Mouse (Mus musculus) induced T-regulatory cell, adult 2 months (primary cell): Measurements from ENCODE around the gene Sema4g.

Experiments
- DNase-seq: peaks from one replicate; pipeline ENCODE4 v3.0.0-alpha.2; 2012; ENCODE audit warnings: low read depth

The Sema4g gene

GRCm38 (mm10) chr19:45003740-45004516 lies 15.0 kb downstream of the Sema4g start:
- no peak for DNase-seq

- DNase-seq: peak; percentile 77
Observed at GRCm38 (mm10) chr19:45005444-45005843, 16.5 kb downstream of the Sema4g start, which contains the start of gene Twnk. TSS of gene Twnk (plus strand) at chr19:45005663.

DNA sequence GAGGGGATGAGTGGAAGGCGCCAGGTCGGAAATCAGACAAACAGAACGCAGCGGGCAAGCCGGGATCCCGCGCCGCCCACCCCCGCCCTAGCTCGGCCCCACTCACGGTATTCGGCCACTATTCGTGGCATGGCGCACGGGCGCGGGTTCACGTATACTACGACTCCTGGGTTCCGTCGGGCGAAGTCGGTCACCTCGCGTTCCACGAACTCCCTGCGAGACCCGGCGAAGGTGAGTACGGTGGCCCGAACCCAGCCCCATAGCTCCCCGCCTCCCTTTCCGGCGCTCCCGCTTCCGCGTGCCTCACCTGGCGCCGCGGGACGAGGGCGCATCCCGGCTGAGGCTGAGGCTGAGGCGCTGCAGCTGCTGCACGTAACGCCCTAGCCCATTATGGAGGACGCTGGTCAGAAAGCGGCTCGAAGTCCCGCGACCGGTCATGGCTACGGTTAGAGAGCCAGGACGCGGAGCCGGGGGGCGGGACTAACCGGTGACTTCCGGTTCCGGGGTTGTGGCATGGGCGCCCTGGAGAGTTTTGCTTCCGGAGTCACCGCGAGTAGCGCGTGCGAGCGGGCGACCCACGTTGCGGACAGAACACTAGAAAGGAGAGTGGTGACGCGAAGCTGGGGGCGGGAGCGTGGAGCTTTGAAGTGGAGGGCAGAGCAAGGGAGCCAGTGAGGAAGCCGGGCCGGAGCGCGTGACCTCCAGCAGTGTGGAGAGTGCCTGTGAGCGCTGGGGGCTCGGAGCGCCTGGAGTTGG lies 17.2 kb downstream of the Sema4g start, which contains the start of gene Mrpl43:
TSS of gene Mrpl43 (minus strand) at position 486 of the 756 bp plus-strand sequence.
- DNase-seq: peak; percentile 97

DNA sequence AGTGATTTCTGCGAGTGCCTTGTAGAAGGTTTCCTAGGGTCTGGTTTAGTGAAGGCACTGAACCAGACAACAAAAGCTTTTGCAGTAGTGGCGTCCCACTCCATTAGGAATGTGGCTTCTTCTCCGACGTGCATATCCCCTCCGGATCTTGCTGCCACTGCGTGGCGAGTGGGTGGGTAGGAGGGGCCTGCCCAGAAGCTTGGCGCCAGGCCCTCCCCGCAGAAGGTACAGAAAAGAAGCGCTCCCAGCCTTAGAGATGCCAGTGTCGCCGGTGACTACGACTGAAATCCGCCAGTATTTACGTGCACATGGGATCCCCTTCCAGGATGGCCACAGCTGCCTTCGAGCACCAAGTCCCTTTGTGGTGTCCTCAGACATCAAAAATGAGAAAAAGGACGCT lies 18.1 kb downstream of the Sema4g start:
- peak; percentile 55 for DNase-seq

DNA sequence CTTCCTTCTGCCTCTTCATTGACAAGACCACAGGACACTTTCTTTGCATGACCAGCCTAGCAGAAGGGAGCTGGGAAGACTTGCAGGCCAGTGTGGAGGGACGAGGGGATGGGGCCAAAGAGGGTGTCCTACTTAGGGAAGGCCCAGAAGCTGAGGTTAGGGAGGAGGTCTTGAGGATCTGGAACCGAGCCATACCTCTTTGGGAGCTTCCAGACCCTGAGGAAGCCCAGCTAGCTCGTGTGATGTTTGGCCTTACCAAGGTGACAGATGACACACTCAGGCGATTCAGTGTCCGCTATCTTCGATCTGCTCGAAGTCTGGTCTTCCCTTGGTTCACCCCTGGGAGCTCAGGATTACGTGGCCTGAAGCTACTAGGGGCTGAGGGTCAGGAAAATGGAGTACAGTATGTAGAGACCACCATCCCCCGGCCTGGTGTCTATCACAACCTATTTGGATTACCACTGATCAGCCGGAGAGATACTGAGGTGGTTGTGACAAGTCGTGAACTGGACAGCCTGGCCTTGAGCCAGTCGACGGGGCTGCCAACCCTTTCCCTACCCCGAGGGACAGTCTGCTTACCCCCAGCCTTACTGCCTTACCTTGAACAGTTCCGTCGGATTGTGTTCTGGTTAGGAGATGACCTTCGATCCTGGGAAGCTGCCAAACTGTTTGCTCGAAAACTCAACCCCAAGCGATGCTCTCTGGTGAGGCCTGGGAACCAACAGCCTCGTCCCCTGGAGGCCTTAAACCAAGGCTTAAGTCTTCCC lies 18.7 kb downstream of the Sema4g start:
- DNase-seq: no peak

DNA sequence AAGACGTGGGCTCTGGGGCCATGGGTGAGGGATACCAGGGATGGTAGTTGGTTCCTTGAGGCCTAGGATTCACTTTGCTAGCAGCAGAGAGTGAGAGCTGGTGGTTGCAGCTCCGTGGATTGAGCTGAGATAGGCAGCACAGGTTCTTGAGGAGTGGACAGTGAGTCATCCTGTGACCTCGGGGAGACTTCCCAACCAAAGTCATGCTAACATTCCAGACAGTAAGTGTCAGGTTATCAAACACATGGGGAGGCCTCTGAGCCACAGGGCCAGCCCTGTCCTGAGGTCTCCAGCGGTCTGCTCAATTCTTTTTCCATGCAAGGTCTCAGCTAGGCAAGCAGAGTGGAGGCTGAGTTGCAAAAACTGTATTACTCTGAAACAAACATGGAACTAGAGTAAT lies 21.7 kb downstream of the Sema4g start:
- DNase-seq: no peak

DNA sequence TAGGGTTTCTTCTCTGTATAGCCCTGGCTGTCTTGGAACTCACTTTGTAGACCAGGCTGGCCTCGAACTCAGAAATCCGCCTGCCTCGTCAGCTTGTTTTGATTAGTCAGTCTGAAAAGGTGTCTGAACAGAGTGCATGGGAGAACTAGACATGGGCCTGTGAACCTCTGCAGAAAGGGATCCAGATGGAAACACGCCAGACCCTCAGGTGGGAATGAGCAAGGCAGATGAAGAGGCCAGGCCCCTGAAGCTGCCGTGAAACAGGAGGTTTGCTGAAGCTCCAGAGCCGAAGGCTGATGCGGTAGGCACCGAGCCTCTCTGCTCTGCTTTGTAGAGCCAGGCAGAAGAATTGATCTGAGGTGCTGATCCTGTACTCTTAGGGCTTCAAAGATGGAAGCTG lies 23.3 kb downstream of the Sema4g start:
- DNase-seq: no peak

DNA sequence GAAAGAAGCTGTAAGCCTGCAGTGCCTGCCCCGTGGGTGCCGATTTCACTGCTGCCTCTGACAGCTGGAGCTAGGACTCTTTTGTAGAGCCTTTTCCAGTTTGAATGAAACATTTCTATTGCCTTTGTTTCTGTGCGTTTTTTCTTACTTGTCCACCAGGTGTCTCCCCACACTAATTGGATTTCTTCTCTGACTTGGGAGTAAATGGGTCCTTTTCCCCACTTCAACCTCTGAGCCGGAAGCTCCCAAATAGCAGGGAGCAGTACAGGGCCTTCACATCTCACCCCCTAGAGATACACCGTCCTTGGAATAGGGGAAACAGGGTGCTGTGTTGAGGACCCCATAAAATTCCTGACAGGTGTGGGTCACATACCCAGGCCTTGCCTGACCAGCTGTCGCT lies 23.7 kb downstream of the Sema4g start:
- peak; percentile 59 for DNase-seq

DNA sequence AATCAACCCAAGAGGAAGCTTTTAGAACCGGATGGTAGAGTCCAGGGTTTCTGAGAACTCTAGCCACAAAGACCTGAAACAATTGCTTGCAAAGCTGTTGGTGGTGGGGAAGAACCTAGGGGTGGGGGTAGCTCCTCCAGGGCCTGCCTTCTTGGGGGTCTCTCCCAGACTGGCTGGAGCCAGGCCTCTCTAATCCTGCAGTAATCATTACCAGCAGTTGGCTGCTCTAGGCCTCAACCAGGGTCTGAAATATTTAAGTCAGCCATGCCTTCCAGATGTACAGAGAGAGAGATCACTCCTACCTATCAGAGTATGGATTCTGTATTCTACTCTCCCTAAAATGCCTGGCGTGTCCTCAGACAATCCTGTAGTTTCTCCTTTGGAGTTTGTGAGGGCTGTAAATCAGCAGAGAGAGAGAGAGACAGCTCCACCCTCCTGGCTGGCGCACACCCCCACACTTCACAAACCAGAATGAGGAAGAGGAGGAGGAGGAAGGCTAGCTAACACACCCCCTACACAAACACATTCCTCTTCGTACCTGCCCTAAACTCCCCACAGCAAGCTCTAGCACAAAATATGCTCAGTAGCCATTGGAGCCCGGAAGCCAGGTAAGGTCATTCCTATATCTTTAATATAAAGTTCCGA lies 24.8 kb downstream of the Sema4g start:
- peak; percentile 28 for DNase-seq

- DNase-seq: peak; percentile 57
Observed at GRCm38 (mm10) chr19:45014335-45014971, 25.6 kb downstream of the Sema4g start, which contains the start of gene Lzts2. TSS of gene Lzts2 (plus strand) at chr19:45014414.

- DNase-seq: peak; percentile 57
Observed at GRCm38 (mm10) chr19:45014981-45015402, 26.1 kb downstream of the Sema4g start.

DNA sequence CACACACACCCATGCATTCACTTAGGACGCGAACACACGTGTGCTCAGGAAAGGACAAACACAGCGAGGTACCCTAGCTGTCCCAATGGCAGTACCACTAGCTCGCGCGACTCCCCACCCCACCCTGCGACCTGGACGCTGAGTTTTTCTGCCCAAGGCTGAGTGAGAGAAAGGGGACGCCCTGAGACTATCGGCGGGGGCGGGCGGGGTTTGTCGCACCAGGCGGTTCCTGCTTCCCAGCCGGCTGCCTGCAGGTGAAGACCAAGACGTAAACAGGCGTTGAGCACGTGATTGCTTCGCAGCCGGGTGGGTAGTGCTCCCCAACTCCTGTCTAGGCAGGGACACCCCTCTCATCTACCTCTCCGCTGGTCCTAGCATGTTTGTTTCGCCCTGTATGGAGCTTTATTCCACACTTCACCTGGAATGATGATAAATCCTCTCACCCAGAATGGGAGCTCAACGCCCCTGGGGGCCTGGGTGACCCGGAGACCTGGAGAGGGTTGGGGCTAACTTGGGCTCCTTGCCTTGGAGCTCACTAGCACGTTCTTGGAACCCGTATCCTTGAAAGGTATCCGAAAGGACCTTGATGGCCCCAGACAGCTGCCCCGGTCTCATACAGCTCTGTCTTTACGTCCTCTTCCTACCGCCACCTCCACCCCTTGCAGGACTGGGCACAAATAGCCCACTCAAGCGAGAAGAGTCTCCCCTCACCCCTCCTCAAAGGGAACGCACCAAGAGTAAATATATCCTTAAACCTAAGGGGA lies 26.8 kb downstream of the Sema4g start:
- peak; percentile 79 for DNase-seq

- peak; percentile 48 for DNase-seq
Observed at GRCm38 (mm10) chr19:45016341-45017215, 27.7 kb downstream of the Sema4g start.

GRCm38 (mm10) chr19:45017216-45017771 lies 28.4 kb downstream of the Sema4g start:
- peak; percentile 52 for DNase-seq

DNA sequence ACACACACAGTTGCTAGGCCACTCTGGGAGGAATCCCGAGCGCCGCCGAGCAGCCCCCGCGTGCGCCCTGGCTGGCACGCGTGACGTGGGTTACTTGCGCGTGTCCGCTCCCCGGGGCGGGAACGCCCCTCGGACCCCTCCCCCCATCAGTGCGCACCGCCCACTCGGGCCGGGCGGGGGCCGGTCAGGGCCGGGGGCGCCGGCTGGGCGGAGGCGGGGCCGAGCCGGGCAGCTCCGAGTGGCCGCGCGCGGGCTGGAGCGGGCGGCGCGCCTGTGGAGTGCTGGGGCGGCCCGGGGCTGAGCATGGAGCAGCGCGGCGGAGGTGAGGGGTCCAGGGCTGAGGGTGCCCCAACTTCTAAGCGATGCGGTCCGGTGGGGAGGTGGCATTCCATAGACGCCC lies 29.0 kb downstream of the Sema4g start:
- DNase-seq: peak; percentile 59

GRCm38 (mm10) chr19:45018351-45018831 lies 29.5 kb downstream of the Sema4g start:
- peak; percentile 26 for DNase-seq

GRCm38 (mm10) chr19:45020348-45020747 lies 31.4 kb downstream of the Sema4g start:
- no peak for DNase-seq

DNA sequence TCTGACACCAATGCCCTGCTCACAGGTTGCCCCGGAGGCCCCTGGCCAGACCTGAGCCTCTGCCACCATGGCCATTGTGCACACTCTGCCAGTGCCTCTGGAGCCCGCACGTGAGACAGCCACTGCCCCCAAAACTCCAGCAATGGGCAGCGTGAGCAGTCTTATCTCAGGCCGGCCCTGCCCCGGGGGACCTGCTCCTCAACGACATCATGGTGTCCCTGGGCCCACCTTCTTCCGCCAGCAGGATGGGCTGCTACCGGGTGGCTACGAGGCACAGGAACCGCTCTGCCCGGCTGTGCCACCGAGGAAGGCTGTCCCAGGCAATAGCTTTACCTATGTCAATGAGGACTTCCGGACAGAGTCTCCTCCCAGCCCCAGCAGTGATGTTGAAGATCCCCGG lies 32.5 kb downstream of the Sema4g start:
- DNase-seq: no peak

GRCm38 (mm10) chr19:45023993-45024392 lies 35.1 kb downstream of the Sema4g start:
- no peak for DNase-seq
